Mouse (Mus musculus): Measurements from ENCODE around the gene Tgif2.

- TF ChIP-seq CTCF (IDR thresholded peaks at IDR 0.05; ENCODE audit: low read depth) (no peak), EP300 (optimal IDR thresholded peaks at IDR 0.05) (no peak)
Measured at GRCm38 (mm10) chr2:156892240-156892639, 52.4 kb downstream of the Tgif2 start.

Data from stomach, postnatal 0 days (tissue).